Mouse (Mus musculus): ENCODE results near the gene Ccnc. TPM values are rescaled to one million over a fixed set of nuclear protein-coding genes. Genes with fewer than 3 reads are reported as not detected.
A peak's percentile ranks its signal among the peaks of the same experiment; 100 is the strongest.
"Not testable (repeated sequence)": the region's sequence is repeated elsewhere in the genome, so short reads cannot be mapped to it uniquely, and the experiment has no call there.

The Ccnc gene
- total RNA-seq, 2 experiments from 2014 or later: 31.7 to 35.2 TPM

- Histone ChIP-seq H3K4me3 (peak overlapping the region; percentile 26; the same call in 1 of the 2 replicates), H3K27ac (no peak overlapping the region)
- intact Hi-C loops (cut with DNase I): no loop called here
- no peak for DNase-seq (ENCODE audit: extremely low spot score in 1 of 2, low spot score in 2 of 2)
- no peak for TF ChIP-seq CTCF (IDR thresholded peaks at IDR 0.05)
These were observed 39.5 kb upstream of the Ccnc start for GRCm38 (mm10) chr4:21687783-21688702.

GRCm38 (mm10) chr4:21688703-21689200, 38.7 kb upstream of the Ccnc start:
- TF ChIP-seq CTCF (IDR thresholded peaks at IDR 0.05): no peak; the same call in 1 of the 2 replicates
- H3K4me3 ChIP-seq: peak overlapping the region; percentile 26
- no peak for DNase-seq (ENCODE audit: extremely low spot score in 1 of 2, low spot score in 2 of 2)
- intact Hi-C loops (cut with DNase I): no loop called here
- no peak overlapping the region for H3K27ac ChIP-seq

GRCm38 (mm10) chr4:21689492-21689941, 38.0 kb upstream of the Ccnc start:
- no peak for TF ChIP-seq CTCF (IDR thresholded peaks at IDR 0.05)
- DNase-seq (ENCODE audit: extremely low spot score in 1 of 2, low spot score in 2 of 2): no peak
- intact Hi-C loops (cut with DNase I): no loop called here
- no peak overlapping the region for H3K4me3 ChIP-seq
- H3K27ac ChIP-seq: no peak overlapping the region

- no peak for DNase-seq (ENCODE audit: extremely low spot score in 1 of 2, low spot score in 2 of 2)
- TF ChIP-seq CTCF (IDR thresholded peaks at IDR 0.05): no peak
- H3K4me3 ChIP-seq: no peak overlapping the region
- intact Hi-C loops (cut with DNase I): no loop called here
- H3K27ac ChIP-seq: no peak overlapping the region
These were observed 37.3 kb upstream of the Ccnc start for GRCm38 (mm10) chr4:21690221-21690620.

- Histone ChIP-seq H3K4me3 (no peak overlapping the region), H3K27ac (no peak overlapping the region)
- peak; percentile 61 for TF ChIP-seq CTCF (IDR thresholded peaks at IDR 0.05)
- intact Hi-C loops (cut with DNase I): loop anchor here (1.0 to 2.0 kb wide), 2 partner anchors 159 to 259 kb away; no protein-coding TSS in a partner anchor
- DNase-seq (ENCODE audit: extremely low spot score in 1 of 2, low spot score in 2 of 2): peak in 1 of 2 experiments; percentile 47
These were observed 31.8 kb upstream of the Ccnc start for GRCm38 (mm10) chr4:21695638-21696254.

GRCm38 (mm10) chr4:21705046-21705445, 22.5 kb upstream of the Ccnc start:
- peak; percentile 36 for TF ChIP-seq CTCF (IDR thresholded peaks at IDR 0.05)
- H3K27ac ChIP-seq: no peak overlapping the region
- DNase-seq (ENCODE audit: extremely low spot score in 1 of 2, low spot score in 2 of 2): no peak
- H3K4me3 ChIP-seq: no peak overlapping the region
- intact Hi-C loops (cut with DNase I): no loop called here

GRCm38 (mm10) chr4:21712147-21712546, 15.4 kb upstream of the Ccnc start:
- no peak for TF ChIP-seq CTCF (IDR thresholded peaks at IDR 0.05)
- H3K27ac ChIP-seq: no peak overlapping the region
- H3K4me3 ChIP-seq: no peak overlapping the region
- intact Hi-C loops (cut with DNase I): no loop called here
- DNase-seq (ENCODE audit: extremely low spot score in 1 of 2, low spot score in 2 of 2): peak in 1 of 2 experiments; percentile 19

GRCm38 (mm10) chr4:21722752-21723334, 4.7 kb upstream of the Ccnc start:
- TF ChIP-seq CTCF (IDR thresholded peaks at IDR 0.05): no peak
- H3K4me3 ChIP-seq: no peak overlapping the region
- DNase-seq (ENCODE audit: extremely low spot score in 1 of 2, low spot score in 2 of 2): no peak
- H3K27ac ChIP-seq: no peak overlapping the region
- intact Hi-C loops (cut with DNase I): no loop called here

GRCm38 (mm10) chr4:21726912-21727614, 438 bp upstream of the Ccnc start:
- Histone ChIP-seq H3K4me3 (peak overlapping the region; percentile 82), H3K27ac (peak overlapping the region; percentile 85)
- DNase-seq (ENCODE audit: extremely low spot score in 1 of 2, low spot score in 2 of 2): peak; percentile 17 to 25
- TF ChIP-seq CTCF (IDR thresholded peaks at IDR 0.05): peak; percentile 67
- intact Hi-C loops (cut with DNase I): loop anchor here (2.0 to 5.0 kb wide), 2 partner anchors 40 to 85 kb away; partner anchors contain the start of genes Tstd3 and Usp45

- Histone ChIP-seq H3K27ac (no peak overlapping the region), H3K4me3 (no peak overlapping the region)
- intact Hi-C loops (cut with DNase I): no loop called here
- no peak for DNase-seq (ENCODE audit: extremely low spot score in 1 of 2, low spot score in 2 of 2)
- peak; percentile 23 for TF ChIP-seq CTCF (IDR thresholded peaks at IDR 0.05)
These were observed 11.7 kb downstream of the Ccnc start for GRCm38 (mm10) chr4:21739169-21739568.

GRCm38 (mm10) chr4:21744142-21744541, 16.6 kb downstream of the Ccnc start:
- H3K4me3 ChIP-seq; DNase-seq (ENCODE audit: extremely low spot score in 1 of 2, low spot score in 2 of 2); H3K27ac ChIP-seq; intact Hi-C loops (cut with DNase I): not testable (repeated sequence)
